Mouse (Mus musculus): Measurements from ENCODE around the gene Dmbx1. TPM values are rescaled to one million over a fixed set of nuclear protein-coding genes. Genes with fewer than 3 reads are reported as not detected.

Dmbx1 gene
- total RNA-seq, 2 experiments from 2014 or later, result not detected

- ATAC-seq (replicated peaks; ENCODE audit: poor library complexity, severe bottlenecking), result no peak
Observed at GRCm38 (mm10) chr4:115941242-115941820, 1.6 kb upstream of the Dmbx1 start.

- no peak for ATAC-seq (replicated peaks; ENCODE audit: poor library complexity, severe bottlenecking)
Observed at GRCm38 (mm10) chr4:115940681-115941080, 955 bp upstream of the Dmbx1 start.

GRCm38 (mm10) chr4:115938276-115939160 is 1.2 kb downstream of the Dmbx1 start:
- no peak for ATAC-seq (replicated peaks; ENCODE audit: poor library complexity, severe bottlenecking)

GRCm38 (mm10) chr4:115937061-115937976 is 2.4 kb downstream of the Dmbx1 start:
- no peak for ATAC-seq (replicated peaks; ENCODE audit: poor library complexity, severe bottlenecking)

- peak; percentile 24; the same call in 1 of the 2 replicates for ATAC-seq (replicated peaks; ENCODE audit: poor library complexity, severe bottlenecking)
Observed at GRCm38 (mm10) chr4:115936646-115937045, 3.1 kb downstream of the Dmbx1 start.

- no peak for ATAC-seq (replicated peaks; ENCODE audit: poor library complexity, severe bottlenecking)
Observed at GRCm38 (mm10) chr4:115935835-115936581, 3.7 kb downstream of the Dmbx1 start.

GRCm38 (mm10) chr4:115931556-115932088 is 8.1 kb downstream of the Dmbx1 start:
- no peak for ATAC-seq (replicated peaks; ENCODE audit: poor library complexity, severe bottlenecking)

GRCm38 (mm10) chr4:115927637-115928036 is 12.1 kb downstream of the Dmbx1 start:
- no peak for ATAC-seq (replicated peaks; ENCODE audit: poor library complexity, severe bottlenecking)

GRCm38 (mm10) chr4:115923262-115923880 is 16.4 kb downstream of the Dmbx1 start:
- ATAC-seq (replicated peaks; ENCODE audit: poor library complexity, severe bottlenecking), result no peak

- ATAC-seq (replicated peaks; ENCODE audit: poor library complexity, severe bottlenecking), result no peak
Observed at GRCm38 (mm10) chr4:115922688-115923087, 17.0 kb downstream of the Dmbx1 start.

- no peak for ATAC-seq (replicated peaks; ENCODE audit: poor library complexity, severe bottlenecking)
Observed at GRCm38 (mm10) chr4:115919911-115920310, 19.8 kb downstream of the Dmbx1 start.

GRCm38 (mm10) chr4:115911586-115911985 is 28.1 kb downstream of the Dmbx1 start:
- ATAC-seq (replicated peaks; ENCODE audit: poor library complexity, severe bottlenecking), result no peak

GRCm38 (mm10) chr4:115908641-115909040 is 31.1 kb downstream of the Dmbx1 start:
- no peak for ATAC-seq (replicated peaks; ENCODE audit: poor library complexity, severe bottlenecking)

- ATAC-seq (replicated peaks; ENCODE audit: poor library complexity, severe bottlenecking), result no peak
Observed at GRCm38 (mm10) chr4:115907994-115908393, 31.7 kb downstream of the Dmbx1 start.

- no peak for ATAC-seq (replicated peaks; ENCODE audit: poor library complexity, severe bottlenecking)
Observed at GRCm38 (mm10) chr4:115906791-115907190, 32.9 kb downstream of the Dmbx1 start.

GRCm38 (mm10) chr4:115905701-115906100 is 34.0 kb downstream of the Dmbx1 start:
- ATAC-seq (replicated peaks; ENCODE audit: poor library complexity, severe bottlenecking), result no peak

GRCm38 (mm10) chr4:115904375-115904774 is 35.4 kb downstream of the Dmbx1 start:
- no peak for ATAC-seq (replicated peaks; ENCODE audit: poor library complexity, severe bottlenecking)

- ATAC-seq (replicated peaks; ENCODE audit: poor library complexity, severe bottlenecking), result peak; percentile 76
Observed at GRCm38 (mm10) chr4:115902816-115903215, 36.9 kb downstream of the Dmbx1 start.
